Mouse (Mus musculus) CH12.LX (cell line): Measurements from ENCODE around the gene Zc3h10. TPM values are rescaled to one million over a fixed set of nuclear protein-coding genes. Genes with fewer than 3 reads are reported as not detected.

Experiments used
- DNase-seq: peaks from one replicate; pipeline ENCODE4 v3.0.0-alpha.2; 2013; ENCODE audit errors: extremely low read depth
- H3K27ac ChIP-seq: 2 replicates; pipeline ENCODE4 v1.5.1; 2012; ENCODE audit warnings: low read depth, mild to moderate bottlenecking, control low read depth, moderate library complexity; ENCODE audit not compliant: insufficient read depth
- H3K27me3 ChIP-seq: replicated peaks from 2 replicates; pipeline ENCODE3; 2012; ENCODE audit warnings: inconsistent platforms
- H3K36me3 ChIP-seq, 2 experiments: replicated peaks in 1 of 2; 2 replicates each; pipeline versions ENCODE3 to v1.6.1; 2012; ENCODE audit warnings: inconsistent platforms in 1 of 2, low read length in 1 of 2, mild to moderate bottlenecking in 1 of 2, mixed read lengths in 1 of 2, moderate library complexity in 1 of 2; ENCODE audit not compliant: control insufficient read depth in 1 of 2, insufficient read depth in 1 of 2
- H3K4me1 ChIP-seq, 2 experiments: 2 replicates each; pipeline ENCODE4 v1.6.1; 2012; ENCODE audit warnings: inconsistent platforms in 1 of 2, moderate library complexity in 1 of 2; ENCODE audit not compliant: insufficient read depth in 2 of 2, control insufficient read depth in 1 of 2
- H3K4me2 ChIP-seq: 2 replicates; pipeline ENCODE4 v1.6.1; 2012; ENCODE audit warnings: low read depth, mild to moderate bottlenecking, control low read depth; ENCODE audit not compliant: poor library complexity, insufficient read depth, severe bottlenecking
- H3K4me3 ChIP-seq, 3 experiments: fragments of 150-350 bp in 1 of 3; sonication (generic) in 1 of 3; replicated peaks in 1 of 3; 2 replicates each; pipeline versions ENCODE3 to v1.5.1; 2011 to 2012; ENCODE audit warnings: low read depth in 2 of 3, low read length in 2 of 3, mild to moderate bottlenecking in 2 of 3, moderate library complexity in 2 of 3, control low read depth in 1 of 3, improper control_type of control experiment in 1 of 3, inconsistent platforms in 1 of 3, mixed read lengths in 1 of 3; ENCODE audit not compliant: poor library complexity in 1 of 3
- H3K79me2 ChIP-seq: replicated peaks from 2 replicates; pipeline ENCODE4 v1.6.1; 2012; ENCODE audit warnings: mild to moderate bottlenecking, moderate library complexity; ENCODE audit not compliant: control insufficient read depth, poor library complexity, insufficient read depth, severe bottlenecking; ENCODE audit errors: extremely low read depth
- H3K9ac ChIP-seq: 2 replicates; pipeline ENCODE4 v1.6.1; 2012; ENCODE audit warnings: low read depth, mild to moderate bottlenecking, control low read depth, moderate library complexity; ENCODE audit not compliant: insufficient read depth
- H3K9me3 ChIP-seq: replicated peaks from 2 replicates; pipeline ENCODE3; 2012; ENCODE audit warnings: low read length, inconsistent platforms, mixed read lengths
- CHD1 ChIP-seq: IDR thresholded peaks from 2 replicates; pipeline ENCODE4 v1.6.1; 2012; ENCODE audit warnings: low read depth, low read length, improper control_type of control experiment, inconsistent platforms
- CHD2 ChIP-seq: IDR thresholded peaks from 2 replicates; pipeline ENCODE4 v1.6.1; 2011; ENCODE audit warnings: low read length, improper control_type of control experiment
- ELF1 ChIP-seq: IDR thresholded peaks from 2 replicates; pipeline ENCODE4 v1.6.1; 2014; ENCODE audit warnings: low read depth, mild to moderate bottlenecking, inconsistent platforms, low read length, improper control_type of control experiment
- EP300 ChIP-seq: IDR thresholded peaks from 2 replicates; pipeline ENCODE4 v1.6.1; 2011; ENCODE audit warnings: low read length, improper control_type of control experiment
- GABPA ChIP-seq: IDR thresholded peaks from 2 replicates; pipeline ENCODE4 v1.6.1; 2012; ENCODE audit warnings: low read depth, low read length, improper control_type of control experiment, inconsistent platforms; ENCODE audit not compliant: insufficient replicate concordance
- IRF4 ChIP-seq: IDR thresholded peaks from 2 replicates; pipeline ENCODE4 v1.6.1; 2014; ENCODE audit warnings: low read depth, mild to moderate bottlenecking, inconsistent platforms, low read length, improper control_type of control experiment
- JUN ChIP-seq: IDR thresholded peaks from 2 replicates; pipeline ENCODE4 v1.6.1; 2011; ENCODE audit warnings: low read depth, mild to moderate bottlenecking, low read length, improper control_type of control experiment, moderate library complexity; ENCODE audit not compliant: insufficient read depth
- JUND ChIP-seq: conservative IDR thresholded peaks from 2 replicates; pipeline ENCODE4 v1.6.1; 2011; ENCODE audit warnings: low read depth, low read length, improper control_type of control experiment
- KAT2A ChIP-seq: IDR thresholded peaks from 2 replicates; pipeline ENCODE4 v1.6.1; 2012; ENCODE audit warnings: low read length, improper control_type of control experiment, inconsistent platforms; ENCODE audit not compliant: insufficient replicate concordance
- MEF2A ChIP-seq: IDR thresholded peaks from 2 replicates; pipeline ENCODE4 v1.6.1; 2014; ENCODE audit warnings: low read depth, mild to moderate bottlenecking, inconsistent platforms, low read length, improper control_type of control experiment, borderline replicate concordance
- NELFE ChIP-seq: IDR thresholded peaks from 2 replicates; pipeline ENCODE4 v1.6.1; 2011; ENCODE audit warnings: low read depth, low read length, improper control_type of control experiment
- POLR2A ChIP-seq: IDR thresholded peaks from 2 replicates; pipeline ENCODE4 v1.6.1; 2011; ENCODE audit warnings: low read depth, mild to moderate bottlenecking, improper control_type of control experiment, low read length
- POLR2AphosphoS2 ChIP-seq: IDR thresholded peaks from 2 replicates; pipeline ENCODE4 v1.6.1; 2011; ENCODE audit warnings: low read depth, low read length, improper control_type of control experiment
- RCOR1 ChIP-seq: conservative IDR thresholded peaks from 2 replicates; pipeline ENCODE4 v1.6.1; 2012; ENCODE audit warnings: low read depth, mild to moderate bottlenecking, inconsistent platforms, low read length, improper control_type of control experiment
- TCF12 ChIP-seq: IDR thresholded peaks from 2 replicates; pipeline ENCODE4 v1.6.1; 2014; ENCODE audit warnings: low read depth, mild to moderate bottlenecking, inconsistent platforms, low read length, improper control_type of control experiment
- USF2 ChIP-seq: conservative IDR thresholded peaks from 2 replicates; pipeline ENCODE4 v1.6.1; 2011; ENCODE audit warnings: low read depth, low read length, improper control_type of control experiment
- ZC3H11A ChIP-seq: IDR thresholded peaks from 2 replicates; pipeline ENCODE4 v1.6.1; 2012; ENCODE audit warnings: low read depth, mild to moderate bottlenecking, inconsistent platforms, low read length, improper control_type of control experiment
- ZKSCAN1 ChIP-seq: IDR thresholded peaks from 2 replicates; pipeline ENCODE4 v1.6.1; 2012; ENCODE audit warnings: low read depth, inconsistent platforms, low read length, improper control_type of control experiment, borderline replicate concordance
- ZMIZ1 ChIP-seq: IDR thresholded peaks from 2 replicates; pipeline ENCODE4 v1.6.1; 2012; ENCODE audit warnings: low read depth, mild to moderate bottlenecking, inconsistent platforms, low read length, improper control_type of control experiment
- ZNF384 ChIP-seq: IDR thresholded peaks from 2 replicates; pipeline ENCODE4 v1.6.1; 2012; ENCODE audit warnings: low read depth, low read length, improper control_type of control experiment, inconsistent platforms
- dilution Hi-C: fragments of 300-500 bp; cut with MboI; formaldehyde crosslinking; loops from 2 replicates; pipeline ENCODE4 v1.14.3; 2020; ENCODE audit warnings: low sequenced_read_pairs; ENCODE audit not compliant: extremely low pct_unique_long_range_greater_than_20kb, extremely low pct_ligation_motif_present
- in situ Hi-C: fragments of 300-500 bp; cut with MboI; formaldehyde crosslinking; loops from 3 replicates; pipeline ENCODE4 v1.14.3; 2019; ENCODE audit warnings: low sequenced_read_pairs, low pct_ligation_motif_present, low pct_unique_long_range_greater_than_20kb, mixed read lengths
- polyA plus RNA-seq: library from polyadenylated mRNA; unstranded; fragments of >175 nt; gene quantifications from 2 replicates; pipeline ENCODE4 v1.2.1, GENCODE M21; 2012; ENCODE audit warnings: low read depth; ENCODE audit not compliant: insufficient read length
- total RNA-seq, 2 experiments: library from RNA; depleted of rRNA; stranded (reverse); fragments of 300-350 nt in 1 of 2; fragments of >200 nt in 1 of 2; gene quantifications; 2 replicates each; pipeline ENCODE4 v1.2.3; 2012 to 2014

Gene Zc3h10
- total and polyA plus RNA-seq, 3 experiments: 14.4 to 19.9 (median 16.2) TPM

DNA sequence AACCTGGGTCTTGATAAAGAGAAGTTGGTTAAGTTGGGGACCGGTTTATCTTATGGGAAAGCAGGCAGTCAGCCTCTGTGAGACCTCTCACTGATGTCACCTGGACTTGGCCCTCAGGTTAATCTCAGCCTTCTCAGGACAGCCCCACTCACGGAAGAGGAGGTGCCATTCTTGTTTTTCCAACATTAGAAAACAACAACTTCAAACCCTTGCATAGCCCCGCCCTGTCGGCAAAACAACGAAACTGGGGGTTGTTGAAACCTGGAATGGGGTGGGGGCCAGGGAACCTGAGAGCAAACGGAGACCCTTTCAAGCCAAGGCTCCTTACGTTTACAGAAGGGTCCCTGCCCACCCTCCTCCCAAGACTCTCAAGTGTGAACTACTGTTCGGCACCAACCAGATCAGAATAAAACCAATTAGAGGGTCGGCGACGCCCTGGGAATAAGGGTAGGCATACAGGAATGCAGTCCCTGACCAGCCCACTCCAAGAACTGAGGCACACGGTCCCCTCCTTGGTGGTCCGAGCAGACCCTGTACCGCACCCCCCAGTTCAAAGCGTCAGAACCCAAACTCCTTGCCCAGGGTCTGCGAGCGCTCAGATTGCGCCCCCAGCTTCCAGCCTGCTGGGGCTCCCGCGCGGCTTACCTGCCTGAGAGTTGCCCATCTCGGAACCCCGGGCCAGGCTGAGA, 41.3 kb upstream of the Zc3h10 start:
- Histone ChIP-seq H3K9me3 (no peaks in the 10 kb centered on the region), H3K9ac (no peak overlapping the region; the same call in 1 of the 2 replicates), H3K4me2 (peak overlapping the region; percentile 95), H3K27ac (no peak overlapping the region), H3K4me1 (peaks cover 0 to 26% of the 10 kb centered on the region in 2 experiments; a peak in 2 of 4 replicates), H3K79me2 (no peaks in the 10 kb centered on the region), H3K27me3 (peaks cover 72% of the 10 kb centered on the region), H3K4me3 (peak overlapping the region in 2 of 3 experiments; percentile 63 to 80), H3K36me3 (no peaks in the 10 kb centered on the region)
- TF ChIP-seq JUND: no peak
- TF ChIP-seq MEF2A: no peak
- no peak for TF ChIP-seq ZNF384
- no peak for DNase-seq
- in situ Hi-C loops (no loop called here), dilution Hi-C loops (no loop called here)

DNA sequence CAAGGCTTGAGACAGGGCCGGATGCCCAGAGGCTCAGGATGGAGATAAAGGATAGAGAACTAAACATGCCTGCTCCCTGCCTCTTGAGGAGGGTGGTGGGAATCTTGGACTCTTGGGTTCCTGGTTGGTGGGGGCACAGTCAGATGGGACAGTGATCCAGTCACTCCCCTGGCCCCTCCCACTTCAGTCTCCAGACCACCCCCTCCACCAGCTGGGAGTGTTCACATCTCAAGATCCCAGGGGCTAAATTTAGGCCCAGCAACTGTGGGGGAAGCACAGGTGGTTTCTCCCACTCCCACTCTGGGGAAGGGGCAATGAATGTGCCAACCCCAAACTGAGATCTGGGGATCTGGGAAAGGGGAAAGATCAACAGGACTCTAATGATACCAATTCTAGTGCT, 40.6 kb upstream of the Zc3h10 start:
- H3K27ac ChIP-seq: no peak overlapping the region
- in situ Hi-C loops: no loop called here
- H3K36me3 ChIP-seq: no peaks in the 10 kb centered on the region
- H3K9me3 ChIP-seq: no peaks in the 10 kb centered on the region
- H3K4me1 ChIP-seq: peaks cover 0 to 26% of the 10 kb centered on the region in 2 experiments; a peak in 2 of 4 replicates
- H3K4me2 ChIP-seq: no peak overlapping the region
- H3K79me2 ChIP-seq: no peaks in the 10 kb centered on the region
- H3K4me3 ChIP-seq: no peak overlapping the region
- TF ChIP-seq GABPA (no peak), POLR2AphosphoS2 (no peak), RCOR1 (no peak)
- TF ChIP-seq, all 38 proteins: peak for 0
- dilution Hi-C loops: no loop called here
- Histone ChIP-seq H3K9ac (no peak overlapping the region), H3K27me3 (peaks cover 73% of the 10 kb centered on the region)
- no peak for DNase-seq

DNA sequence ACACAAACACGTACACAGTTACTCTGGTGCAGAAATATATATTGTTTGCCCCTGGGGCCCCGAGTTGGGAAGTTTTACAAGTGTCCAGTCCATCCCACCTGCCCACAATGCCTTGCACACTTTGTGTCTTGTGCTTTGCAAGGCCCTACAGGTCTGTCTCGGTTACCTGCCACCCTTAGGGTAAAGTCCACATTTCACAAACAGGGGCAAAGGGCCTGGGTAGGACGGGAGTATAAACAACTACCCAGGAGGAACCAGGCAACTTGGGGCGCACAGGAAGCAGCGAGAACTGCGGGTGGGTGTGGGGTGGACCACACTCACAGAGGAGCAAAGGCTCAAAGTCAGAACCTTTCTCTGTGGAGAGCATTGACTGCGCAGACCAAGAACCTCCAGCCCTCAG, 40.1 kb upstream of the Zc3h10 start:
- dilution Hi-C loops: no loop called here
- Histone ChIP-seq H3K79me2 (no peaks in the 10 kb centered on the region), H3K27me3 (peaks cover 74% of the 10 kb centered on the region), H3K27ac (no peak overlapping the region), H3K36me3 (no peaks in the 10 kb centered on the region), H3K4me3 (no peak overlapping the region), H3K9ac (no peak overlapping the region), H3K4me2 (no peak overlapping the region), H3K4me1 (peaks cover 0 to 26% of the 10 kb centered on the region in 2 experiments; a peak in 2 of 4 replicates), H3K9me3 (no peaks in the 10 kb centered on the region)
- in situ Hi-C loops: no loop called here
- no peak for TF ChIP-seq CHD1
- no peak for TF ChIP-seq ZMIZ1
- no peak for TF ChIP-seq POLR2A
- TF ChIP-seq NELFE: no peak
- TF ChIP-seq KAT2A: no peak
- no peak for TF ChIP-seq CHD2
- no peak for TF ChIP-seq JUN
- TF ChIP-seq EP300: no peak
- no peak for TF ChIP-seq IRF4
- TF ChIP-seq USF2: no peak
- TF ChIP-seq ZC3H11A: no peak
- TF ChIP-seq TCF12: no peak
- no peak for TF ChIP-seq RCOR1
- no peak for TF ChIP-seq ZKSCAN1
- TF ChIP-seq ELF1: no peak
- no peak for DNase-seq
